Mouse (Mus musculus) intestine, embryonic 16.5 days (tissue): ENCODE results near the gene Mylip. TPM values are rescaled to one million over a fixed set of nuclear protein-coding genes. Genes with fewer than 3 reads are reported as not detected.
A peak's percentile ranks its signal among the peaks of the same experiment; 100 is the strongest.

Experiments
- ATAC-seq: fragments of 200-750 bp; cut with Nextera tagmentation; 2 replicates; pipeline ENCODE4 v1.8.0; 2017; ENCODE audit warnings: moderate TSS enrichment, moderate library complexity
- H3K27ac ChIP-seq: fragments of 300-500 bp; sonication (generic); 2 replicates; pipeline ENCODE4 v1.5.1; 2014; ENCODE audit warnings: mild to moderate bottlenecking, low read length
- H3K27me3 ChIP-seq: fragments of 300-500 bp; sonication (generic); replicated peaks from 2 replicates; pipeline ENCODE4 v1.6.1; 2014; ENCODE audit warnings: low read length, control low read depth, mixed read lengths; ENCODE audit not compliant: control insufficient read depth, insufficient read depth
- H3K36me3 ChIP-seq: fragments of 300-500 bp; sonication (generic); 2 replicates; pipeline ENCODE4 v1.6.1; 2014; ENCODE audit warnings: low read length, control low read depth; ENCODE audit not compliant: control insufficient read depth, insufficient read depth
- H3K4me1 ChIP-seq: fragments of 300-500 bp; sonication (generic); 2 replicates; pipeline ENCODE4 v1.6.1; 2014; ENCODE audit warnings: low read length, control low read depth, mixed read lengths; ENCODE audit not compliant: control insufficient read depth, insufficient read depth
- H3K4me2 ChIP-seq: fragments of 300-500 bp; sonication (generic); 2 replicates; pipeline ENCODE4 v1.6.1; 2014; ENCODE audit warnings: low read depth, low read length, control low read depth
- H3K4me3 ChIP-seq: fragments of 300-500 bp; sonication (generic); 2 replicates; pipeline ENCODE4 v1.5.1; 2014; ENCODE audit warnings: mild to moderate bottlenecking, low read length
- H3K9ac ChIP-seq: fragments of 300-500 bp; sonication (generic); 2 replicates; pipeline ENCODE4 v1.6.1; 2014; ENCODE audit warnings: low read depth, low read length
- H3K9me3 ChIP-seq: fragments of 300-500 bp; sonication (generic); 2 replicates; pipeline ENCODE4 v1.6.1; 2016; ENCODE audit warnings: low read length, control low read depth; ENCODE audit not compliant: control insufficient read depth
- WGBS: fragments of 180-500 bp; shearing (Covaris S2); extraction: QIAGEN DNeasy Blood & Tissue Kit; methylation state at CpG from one replicate; pipeline ENCODE4 v1.1.7; 2014; 5-methylcytosine and 5-hydroxymethylcytosine counted together
- polyA plus RNA-seq: library from polyadenylated mRNA; unstranded; fragments of >200 nt; fragmentation: Nextera tagmentation; extraction: Ambion mirVana; gene quantifications from 2 replicates; pipeline ENCODE4 v1.2.1, GENCODE M21; 2015

Gene Mylip
- polyA plus RNA-seq, 1 experiment from 2014 or later = 6.6 TPM

DNA sequence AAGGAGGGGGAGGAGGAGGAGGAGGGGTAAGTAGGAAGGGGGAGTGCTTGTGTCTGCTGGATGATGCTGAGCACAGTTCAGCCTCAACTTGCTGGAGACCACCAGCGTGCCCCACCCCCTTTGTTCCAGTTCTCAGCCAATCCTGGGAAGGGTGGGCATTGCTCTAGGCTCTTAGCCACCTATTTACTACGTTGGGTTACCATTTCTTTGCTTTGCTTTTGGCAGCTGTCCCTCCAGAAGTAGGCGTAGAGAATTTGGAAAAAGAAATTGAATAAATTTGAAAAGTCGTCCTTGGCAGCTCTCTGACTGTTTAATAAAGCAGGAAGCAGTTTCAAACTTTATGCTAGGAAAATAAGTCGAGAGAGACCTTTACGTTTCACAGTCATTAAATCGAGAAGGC, 11.2 kb downstream of the Mylip start:
- Histone ChIP-seq H3K27ac (no peak overlapping the region), H3K4me1 (peaks cover 6% of the 10 kb centered on the region), H3K9me3 (no peaks in the 10 kb centered on the region), H3K4me2 (no peak overlapping the region), H3K27me3 (no peaks in the 10 kb centered on the region), H3K4me3 (no peak overlapping the region), H3K36me3 (no peaks in the 10 kb centered on the region), H3K9ac (no peak overlapping the region)
- no peak for ATAC-seq
- WGBS = 69% methylated on average over 7 of the region's 7 CpGs

DNA sequence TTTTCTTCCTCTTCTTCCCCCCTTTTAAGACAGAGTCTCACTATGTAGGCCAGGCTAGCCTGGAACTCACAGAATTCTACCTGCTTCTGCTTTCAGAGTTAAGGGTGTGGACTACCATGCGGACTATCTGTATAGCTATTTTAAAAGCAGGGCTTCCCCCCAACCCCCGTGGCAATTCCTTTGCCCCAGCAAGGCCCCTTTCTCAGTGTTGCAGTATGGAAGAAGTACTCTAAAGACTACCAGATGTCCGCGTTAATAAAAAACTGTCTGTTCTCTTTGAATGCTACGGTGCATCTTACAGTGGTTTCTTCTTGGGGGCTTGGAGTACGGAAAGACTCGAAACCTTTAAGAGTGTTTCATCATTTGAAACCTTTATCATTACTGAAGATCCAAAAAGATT, 12.3 kb downstream of the Mylip start:
- Histone ChIP-seq H3K27me3 (no peaks in the 10 kb centered on the region), H3K36me3 (peaks cover 7% of the 10 kb centered on the region; the same call in 1 of the 2 replicates), H3K4me2 (no peak overlapping the region), H3K27ac (no peak overlapping the region), H3K9ac (no peak overlapping the region), H3K9me3 (no peaks in the 10 kb centered on the region), H3K4me3 (no peak overlapping the region), H3K4me1 (peaks cover 3% of the 10 kb centered on the region)
- no peak for ATAC-seq
- WGBS = 83% methylated on average over 7 of the region's 7 CpGs

DNA sequence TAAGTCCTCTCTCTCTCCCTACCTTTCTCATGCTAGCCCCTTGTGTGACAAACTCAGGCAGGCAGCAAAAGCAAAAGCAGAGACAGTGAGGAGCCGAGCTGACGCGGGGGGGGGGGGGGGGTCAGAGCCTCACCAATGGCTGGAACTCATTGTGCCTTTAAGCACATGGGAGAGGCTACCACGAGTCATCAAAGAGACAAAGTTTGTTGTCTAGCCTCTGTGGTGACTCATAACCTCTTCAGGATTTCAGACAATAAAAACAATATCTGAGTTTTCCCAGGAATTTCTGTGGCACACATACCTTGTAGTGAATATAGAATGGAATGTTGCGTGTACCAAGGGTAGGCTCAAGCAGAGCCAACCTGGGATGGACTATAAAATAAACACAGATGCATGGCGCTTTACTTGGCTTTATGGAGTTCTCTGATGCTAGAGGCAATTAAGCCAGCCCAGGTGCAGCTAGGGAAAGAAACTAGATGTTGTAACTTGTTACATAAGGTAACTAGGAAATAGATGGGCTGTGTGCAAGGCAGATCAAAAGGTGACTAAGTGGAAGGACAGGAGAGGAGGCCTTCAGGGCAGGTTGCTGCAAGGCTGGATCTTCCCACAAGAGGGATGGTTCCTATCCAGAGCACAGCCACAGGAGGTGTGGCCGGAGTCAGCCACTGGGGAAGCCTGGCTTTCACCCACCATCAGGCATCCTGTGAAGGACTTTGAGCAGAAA, 12.9 kb downstream of the Mylip start:
- H3K4me1 ChIP-seq = no peaks in the 10 kb centered on the region; the same call in 1 of the 2 replicates
- no peak overlapping the region for H3K4me3 ChIP-seq
- peaks cover 13% of the 10 kb centered on the region for H3K36me3 ChIP-seq
- H3K4me2 ChIP-seq = no peak overlapping the region
- ATAC-seq = no peak
- H3K9me3 ChIP-seq = no peaks in the 10 kb centered on the region
- H3K9ac ChIP-seq = no peak overlapping the region
- H3K27me3 ChIP-seq = no peaks in the 10 kb centered on the region
- WGBS = 76% methylated on average over 7 of the region's 7 CpGs
- no peak overlapping the region for H3K27ac ChIP-seq

DNA sequence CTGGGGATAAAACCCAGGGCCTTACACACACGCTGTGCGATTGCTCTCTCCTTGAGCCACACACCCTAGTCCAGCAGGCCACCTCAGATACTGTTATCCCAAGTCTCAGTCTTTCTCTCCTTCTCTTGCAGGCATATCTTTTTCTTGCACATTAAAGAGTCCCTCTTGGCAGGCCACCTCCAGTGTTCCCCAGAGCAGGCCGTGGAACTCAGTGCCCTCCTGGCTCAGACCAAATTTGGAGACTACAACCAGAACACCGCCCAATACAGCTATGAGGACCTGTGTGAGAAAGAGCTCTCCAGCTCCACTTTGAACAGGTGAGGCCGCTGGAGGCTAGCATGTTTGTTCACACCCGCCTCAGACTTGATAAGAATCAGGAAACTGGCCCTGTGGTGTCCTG, 14.7 kb downstream of the Mylip start:
- WGBS = 82% methylated on average over 6 of the region's 6 CpGs
- Histone ChIP-seq H3K9ac (no peak overlapping the region), H3K4me3 (no peak overlapping the region), H3K4me1 (no peaks in the 10 kb centered on the region), H3K27me3 (no peaks in the 10 kb centered on the region), H3K4me2 (no peak overlapping the region), H3K9me3 (no peaks in the 10 kb centered on the region), H3K36me3 (peaks cover 25% of the 10 kb centered on the region), H3K27ac (0 out of 2 replicates have a peak overlapping the region, but pooled peaks have one; percentile 4)
- ATAC-seq = peak; percentile 52

DNA sequence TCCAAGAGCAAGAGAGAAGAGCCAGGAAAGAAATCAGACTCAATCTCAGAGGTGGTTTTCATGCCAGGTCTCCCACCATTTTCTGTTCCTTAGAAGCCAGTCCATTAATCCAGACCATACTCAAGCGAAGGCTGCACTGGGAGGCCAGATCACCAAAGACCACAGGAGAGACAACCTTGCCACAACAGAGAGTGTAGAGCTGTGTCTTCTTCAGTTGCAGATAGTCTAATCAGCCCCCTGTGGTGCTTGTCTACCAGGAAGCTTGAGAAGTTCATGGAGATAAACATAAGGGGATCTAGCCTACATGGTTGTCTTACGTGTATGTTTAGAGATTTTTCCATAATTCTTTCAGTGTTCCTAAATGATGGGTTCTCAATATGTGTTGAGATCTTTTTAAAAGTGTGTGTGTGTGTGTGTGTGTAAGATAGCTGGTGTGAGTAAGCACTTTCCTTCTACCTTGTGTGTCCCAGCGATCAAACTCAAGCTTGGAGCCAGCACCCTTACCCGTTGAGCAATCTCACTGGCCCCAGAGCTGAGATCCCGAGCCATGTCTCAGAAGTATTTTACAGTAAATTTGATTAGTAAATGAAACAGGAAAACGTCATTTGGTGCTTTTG, 15.8 kb downstream of the Mylip start:
- no peak overlapping the region for H3K4me3 ChIP-seq
- H3K36me3 ChIP-seq = peaks cover 25% of the 10 kb centered on the region
- ATAC-seq = no peak
- H3K9ac ChIP-seq = no peak overlapping the region
- no peaks in the 10 kb centered on the region for H3K27me3 ChIP-seq
- H3K4me1 ChIP-seq = no peaks in the 10 kb centered on the region
- WGBS = 91% methylated on average over 6 of the region's 6 CpGs
- H3K9me3 ChIP-seq = no peaks in the 10 kb centered on the region
- no peak overlapping the region for H3K4me2 ChIP-seq
- no peak overlapping the region for H3K27ac ChIP-seq

DNA sequence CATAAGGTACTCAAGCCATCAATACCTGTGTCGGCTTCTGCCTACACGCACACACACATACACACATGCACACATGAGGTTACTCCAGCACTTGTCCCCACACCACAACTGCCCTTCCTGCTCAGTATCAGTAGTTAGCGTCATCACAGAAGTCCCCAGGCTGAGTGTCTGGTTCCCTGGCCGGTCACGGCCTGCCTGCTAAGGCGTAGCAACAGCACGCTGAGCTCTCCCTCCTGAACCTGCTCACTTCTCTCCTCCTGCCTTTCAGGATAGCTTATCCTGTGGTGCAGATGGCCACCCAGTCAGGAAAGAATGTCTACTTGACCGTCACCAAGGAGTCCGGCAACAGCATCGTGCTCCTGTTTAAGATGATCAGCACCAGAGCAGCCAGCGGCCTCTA, 16.7 kb downstream of the Mylip start:
- Histone ChIP-seq H3K27me3 (no peaks in the 10 kb centered on the region), H3K9me3 (no peaks in the 10 kb centered on the region), H3K27ac (no peak overlapping the region), H3K9ac (no peak overlapping the region), H3K4me2 (no peak overlapping the region), H3K36me3 (peaks cover 25% of the 10 kb centered on the region), H3K4me3 (no peak overlapping the region), H3K4me1 (no peaks in the 10 kb centered on the region)
- ATAC-seq = no peak
- 93% methylated on average over 11 of the region's 11 CpGs for WGBS

DNA sequence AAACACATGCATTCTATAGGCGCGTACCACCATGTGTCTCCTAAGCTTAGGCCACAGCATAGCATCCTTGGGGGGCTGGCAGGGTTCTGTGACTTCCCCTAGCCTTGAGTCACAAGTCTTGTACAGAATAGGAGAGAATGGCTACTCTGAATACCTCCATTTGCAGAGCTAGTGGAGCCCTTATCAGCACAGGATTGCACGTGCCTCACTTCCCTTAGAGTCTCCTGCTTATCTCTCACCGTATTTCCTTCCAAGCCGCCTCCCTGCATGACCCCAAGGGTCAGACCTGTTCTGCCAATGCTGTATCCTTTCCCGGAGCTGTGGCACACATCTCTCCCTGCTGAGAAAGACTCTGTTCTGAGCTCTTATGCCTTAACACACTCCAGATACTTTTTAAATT, 17.2 kb downstream of the Mylip start:
- no peak overlapping the region for H3K27ac ChIP-seq
- H3K36me3 ChIP-seq = peaks cover 25% of the 10 kb centered on the region
- ATAC-seq = no peak
- H3K27me3 ChIP-seq = no peaks in the 10 kb centered on the region
- WGBS = 52% methylated on average over 6 of the region's 6 CpGs
- H3K4me2 ChIP-seq = no peak overlapping the region
- no peak overlapping the region for H3K9ac ChIP-seq
- no peak overlapping the region for H3K4me3 ChIP-seq
- H3K9me3 ChIP-seq = no peaks in the 10 kb centered on the region
- no peaks in the 10 kb centered on the region for H3K4me1 ChIP-seq

DNA sequence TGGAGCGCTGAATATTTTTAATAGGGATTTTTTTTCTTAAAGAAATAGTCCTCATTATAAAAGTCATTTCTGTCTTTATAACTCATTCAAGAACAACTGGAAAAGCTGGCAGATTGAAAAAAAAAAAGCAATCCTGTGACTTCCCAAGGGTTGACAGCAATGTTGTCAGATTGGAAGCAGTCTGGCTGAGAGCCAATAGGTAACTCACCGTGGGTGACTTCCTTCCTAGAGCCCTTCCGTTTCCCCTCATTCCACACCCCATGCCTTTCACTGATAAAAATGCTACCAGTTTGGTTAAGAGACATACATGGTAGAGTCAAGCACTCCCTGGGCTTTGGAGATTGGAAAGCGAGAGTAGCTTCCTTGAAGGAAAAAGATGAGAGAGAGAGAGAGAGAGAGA, 21.4 kb downstream of the Mylip start:
- Histone ChIP-seq H3K9me3 (no peaks in the 10 kb centered on the region; the same call in 1 of the 2 replicates), H3K27me3 (no peaks in the 10 kb centered on the region), H3K4me3 (no peak overlapping the region), H3K4me1 (no peaks in the 10 kb centered on the region), H3K4me2 (no peak overlapping the region), H3K9ac (no peak overlapping the region), H3K27ac (no peak overlapping the region), H3K36me3 (peaks cover 31% of the 10 kb centered on the region)
- ATAC-seq = no peak
- 68% methylated on average over 4 of the region's 4 CpGs for WGBS

DNA sequence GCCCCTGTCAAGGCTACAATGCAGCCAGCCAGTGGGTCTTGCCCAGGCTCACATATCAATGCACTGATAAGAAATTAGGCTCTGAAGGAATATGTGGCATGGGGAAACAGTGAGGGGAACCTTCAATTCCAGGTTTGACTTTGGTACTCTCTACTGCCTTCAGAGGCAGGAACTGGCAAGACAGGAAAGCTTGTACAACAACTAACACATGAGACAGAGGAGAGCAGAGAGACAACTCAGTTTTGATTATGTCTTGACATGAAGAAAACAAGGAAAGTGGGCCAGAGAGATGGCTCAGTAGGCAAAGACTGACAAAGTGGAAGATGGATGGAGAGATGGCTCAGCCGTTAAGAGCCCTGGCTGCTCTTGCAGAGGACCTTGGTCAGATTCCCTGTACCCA, 23.5 kb downstream of the Mylip start:
- Histone ChIP-seq H3K36me3 (peaks cover 15% of the 10 kb centered on the region), H3K9me3 (no peaks in the 10 kb centered on the region; the same call in 1 of the 2 replicates), H3K27ac (no peak overlapping the region), H3K27me3 (no peaks in the 10 kb centered on the region), H3K9ac (no peak overlapping the region), H3K4me3 (no peak overlapping the region), H3K4me1 (no peaks in the 10 kb centered on the region), H3K4me2 (no peak overlapping the region)
- ATAC-seq = no peak
- 94% methylated on average over 1 of the region's 1 CpGs for WGBS
